ENCODE assay signal across 21 mouse cellular contexts in the genomic region with DNA sequence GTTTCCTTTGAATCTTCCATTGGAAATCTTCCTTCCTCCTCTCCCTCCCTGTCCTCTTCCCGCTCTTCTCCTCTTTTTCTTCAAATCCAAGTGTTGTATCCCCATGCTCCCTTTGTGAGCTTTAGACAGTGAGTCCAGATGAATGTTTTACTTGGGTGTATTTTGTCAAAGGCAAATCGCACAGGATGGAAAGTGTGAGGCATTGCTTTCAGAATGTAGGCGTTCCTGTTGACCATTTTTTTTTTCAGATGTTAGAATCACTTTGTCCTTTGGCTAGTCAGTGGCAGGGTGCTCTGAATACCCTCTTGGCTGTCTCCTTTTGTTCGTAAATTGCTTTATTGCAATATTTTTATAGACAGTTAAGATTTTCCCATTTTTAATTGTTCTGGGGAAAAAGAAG.
DNase-seq lines count a peak whose midpoint lies in the region; ATAC-seq and TF ChIP-seq lines count a peak whose summit lies in the region.
"Had no signal": no experiment of that assay in that cellular context is flagged by ENCODE, and none has a peak within 500 bp of the region (broad histone marks: within the 10 kb centered on the region; RNA-seq: fewer than 3 reads in every experiment).

No protein-coding gene starts in this region.

- H3K27ac ChIP-seq in lung, embryonic 14.5 days (ENCODE audit: low read depth), result no peak overlapping the region
- H3K27ac ChIP-seq in midbrain, embryonic 11.5 days (ENCODE audit: low read depth, low read length), result no peak overlapping the region
- H3K27ac ChIP-seq in midbrain, embryonic 10.5 days (replicated peaks), result no peak overlapping the region
- no peak overlapping the region for H3K27ac ChIP-seq in CH12.LX (ENCODE audit: insufficient read depth, low read depth)

- no peaks in the 10 kb centered on the region for H3K27me3 ChIP-seq in lung, embryonic 14.5 days (ENCODE audit: insufficient read depth, low read length)
- H3K27me3 ChIP-seq in midbrain, embryonic 11.5 days (ENCODE audit: control insufficient read depth, insufficient read depth, low read length), result no peaks in the 10 kb centered on the region
- H3K27me3 ChIP-seq in midbrain, embryonic 10.5 days (ENCODE audit: low read depth, poor library complexity, severe bottlenecking), result no peaks in the 10 kb centered on the region
- H3K27me3 ChIP-seq in CH12.LX (replicated peaks), result no peaks in the 10 kb centered on the region
- H3K27me3 ChIP-seq: Patski had no signal

- no peaks in the 10 kb centered on the region for H3K79me2 ChIP-seq in CH12.LX (replicated peaks; ENCODE audit: control insufficient read depth, extremely low read depth, insufficient read depth, poor library complexity, severe bottlenecking)

- in situ Hi-C loops in CH12.LX (cut with MboI; ENCODE audit: low pct_ligation_motif_present, low pct_unique_long_range_greater_than_20kb, low sequenced_read_pairs), result no loop called here

- no peak for TF ChIP-seq POLR2A in CH12.LX (IDR thresholded peaks at IDR 0.05; ENCODE audit: low read depth, low read length)

- 50% methylated on average over 4 of the region's 4 CpGs for WGBS in lung, embryonic 14.5 days
- 80% methylated on average over 4 of the region's 4 CpGs for WGBS in midbrain, embryonic 11.5 days
- 82% methylated on average over 4 of the region's 4 CpGs for WGBS in midbrain, embryonic 10.5 days

- H3K9ac ChIP-seq in lung, embryonic 14.5 days, result no peak overlapping the region
- no peak overlapping the region for H3K9ac ChIP-seq in midbrain, embryonic 11.5 days (ENCODE audit: low read length)
- H3K9ac ChIP-seq in CH12.LX (ENCODE audit: insufficient read depth, low read depth), result no peak overlapping the region

- H3K4me1 ChIP-seq in lung, embryonic 14.5 days (ENCODE audit: insufficient read depth), result 0 out of 2 replicates have a peak, but pooled peaks cover 3% of the 10 kb centered on the region
- no peaks in the 10 kb centered on the region for H3K4me1 ChIP-seq in midbrain, embryonic 11.5 days (ENCODE audit: control insufficient read depth, insufficient read depth, low read length)
- peaks cover 9% of the 10 kb centered on the region for H3K4me1 ChIP-seq in midbrain, embryonic 10.5 days
- H3K4me1 ChIP-seq in CH12.LX (ENCODE audit: control insufficient read depth in 1 of 2, insufficient read depth in 2 of 2), result peaks cover 2 to 10% of the 10 kb centered on the region in 2 experiments

- peak; percentile 26 for DNase-seq in lung, embryonic 14.5 days
- no peak for DNase-seq in lung, postnatal 25 days (ENCODE audit: low spot score)
- DNase-seq in midbrain, embryonic 11.5 days (ENCODE audit: low spot score, missing footprints), result peak; percentile 44
- DNase-seq in midbrain, embryonic 10.5 days (ENCODE audit: low spot score), result no peak
- DNase-seq in CH12.LX (ENCODE audit: extremely low read depth), result peak; percentile 18
- DNase-seq in cerebellum, postnatal 14 days, result no peak
- DNase-seq: adrenal gland, adult 2 months; adrenal gland, adult 8-10 months; adrenal gland, postnatal 10 days; adrenal gland, postnatal 14 days; adrenal gland, postnatal 25 days; adrenal gland, postnatal 36 days; B cell, adult 2 months; cerebellum, adult 11 months; cerebellum, adult 11-12 months; cerebellum, adult 18-20 months; cerebellum, adult 2 months had no signal

- no peak for TF ChIP-seq RAD21 in CH12.LX (IDR thresholded peaks at IDR 0.05; ENCODE audit: low read depth, low read length)

- no peak for ATAC-seq in lung, embryonic 14.5 days (ENCODE audit: insufficient read depth)
- no peak for ATAC-seq in midbrain, embryonic 11.5 days (ENCODE audit: low FRiP score)
- ATAC-seq: activated CD4-positive, CD25-positive, alpha-beta regulatory T cell, adult 4 months; CD4-positive, CD25-positive, alpha-beta regulatory T cell, adult 4 months; Patski had no signal

- H3K36me3 ChIP-seq in lung, embryonic 14.5 days (ENCODE audit: insufficient read depth), result no peaks in the 10 kb centered on the region
- no peaks in the 10 kb centered on the region for H3K36me3 ChIP-seq in midbrain, embryonic 11.5 days (ENCODE audit: control insufficient read depth, insufficient read depth, low read length)
- no peaks in the 10 kb centered on the region for H3K36me3 ChIP-seq in midbrain, embryonic 10.5 days
- no peaks in the 10 kb centered on the region for H3K36me3 ChIP-seq in CH12.LX (replicated peaks in 1 of 2; ENCODE audit: control insufficient read depth in 1 of 2, insufficient read depth in 1 of 2, low read length in 1 of 2)
- H3K36me3 ChIP-seq: G1E had no signal

- TF ChIP-seq CTCF in lung, embryonic 14.5 days (IDR thresholded peaks at IDR 0.05; ENCODE audit: low read depth), result no peak
- no peak for TF ChIP-seq CTCF in CH12.LX (conservative IDR thresholded peaks at IDR 0.05 in 1 of 2, IDR thresholded peaks at IDR 0.05 in 1 of 2; ENCODE audit: low read depth in 2 of 2, low read length in 2 of 2)

- H3K4me2 ChIP-seq in lung, embryonic 14.5 days, result no peak overlapping the region
- H3K4me2 ChIP-seq in midbrain, embryonic 11.5 days, result no peak overlapping the region
- H3K4me2 ChIP-seq in CH12.LX (ENCODE audit: insufficient read depth, low read depth, poor library complexity, severe bottlenecking), result no peak overlapping the region

- H3K9me3 ChIP-seq in lung, embryonic 14.5 days (ENCODE audit: low read depth, low read length), result no peaks in the 10 kb centered on the region
- no peaks in the 10 kb centered on the region for H3K9me3 ChIP-seq in midbrain, embryonic 11.5 days (ENCODE audit: control insufficient read depth, low read length)
- H3K9me3 ChIP-seq in midbrain, embryonic 10.5 days (replicated peaks), result no peaks in the 10 kb centered on the region
- H3K9me3 ChIP-seq in CH12.LX (replicated peaks; ENCODE audit: low read length), result no peaks in the 10 kb centered on the region

- dilution Hi-C loops in CH12.LX (cut with MboI; ENCODE audit: extremely low pct_ligation_motif_present, extremely low pct_unique_long_range_greater_than_20kb, low sequenced_read_pairs), result no loop called here

- TF ChIP-seq EP300 in CH12.LX (IDR thresholded peaks at IDR 0.05; ENCODE audit: low read length), result peak; percentile 35; the same call in 1 of the 2 replicates

- H3K4me3 ChIP-seq in lung, embryonic 14.5 days (ENCODE audit: low read depth, low read length), result no peak overlapping the region
- no peak overlapping the region for H3K4me3 ChIP-seq in midbrain, embryonic 11.5 days (ENCODE audit: low read depth, low read length)
- no peak overlapping the region for H3K4me3 ChIP-seq in midbrain, embryonic 10.5 days
- no peak overlapping the region for H3K4me3 ChIP-seq in CH12.LX (replicated peaks in 1 of 3; ENCODE audit: low read depth in 2 of 3, low read length in 2 of 3, poor library complexity in 1 of 3)

TF ChIP-seq in CH12.LX, 34 proteins besides CTCF, POLR2A, EP300 and RAD21:
- TF ChIP-seq ZNF384 (IDR thresholded peaks at IDR 0.05; ENCODE audit: low read depth, low read length) (peak; percentile 74), JUND (conservative IDR thresholded peaks at IDR 0.05; ENCODE audit: low read depth, low read length) (peak; percentile 76), JUN (IDR thresholded peaks at IDR 0.05; ENCODE audit: insufficient read depth, low read depth, low read length) (peak; percentile 46), UBTF (IDR thresholded peaks at IDR 0.05; ENCODE audit: low read depth, low read length) (no peak), RCOR1 (conservative IDR thresholded peaks at IDR 0.05; ENCODE audit: low read depth, low read length) (no peak)

Comparison
In these comparisons a context has a peak if more than half of its experiments do, and no peak if none do; other contexts are left out.
1. DNase-seq: peak in lung, embryonic 14.5 days (single experiment), midbrain, embryonic 11.5 days (single experiment) and CH12.LX (single experiment); none in lung, postnatal 25 days (single experiment), midbrain, embryonic 10.5 days (single experiment) and cerebellum, postnatal 14 days (0 of 2).